Mouse (Mus musculus) hindlimb bud, embryonic 11.5 days (tissue): ENCODE results near the gene Kbtbd2.

Experiments used
- DNase-seq: peaks from one replicate; pipeline ENCODE4 v3.0.0-alpha.2; 2012; ENCODE audit warnings: low read depth, low spot score; ENCODE audit errors: extremely low spot score

The Kbtbd2 gene

DNA sequence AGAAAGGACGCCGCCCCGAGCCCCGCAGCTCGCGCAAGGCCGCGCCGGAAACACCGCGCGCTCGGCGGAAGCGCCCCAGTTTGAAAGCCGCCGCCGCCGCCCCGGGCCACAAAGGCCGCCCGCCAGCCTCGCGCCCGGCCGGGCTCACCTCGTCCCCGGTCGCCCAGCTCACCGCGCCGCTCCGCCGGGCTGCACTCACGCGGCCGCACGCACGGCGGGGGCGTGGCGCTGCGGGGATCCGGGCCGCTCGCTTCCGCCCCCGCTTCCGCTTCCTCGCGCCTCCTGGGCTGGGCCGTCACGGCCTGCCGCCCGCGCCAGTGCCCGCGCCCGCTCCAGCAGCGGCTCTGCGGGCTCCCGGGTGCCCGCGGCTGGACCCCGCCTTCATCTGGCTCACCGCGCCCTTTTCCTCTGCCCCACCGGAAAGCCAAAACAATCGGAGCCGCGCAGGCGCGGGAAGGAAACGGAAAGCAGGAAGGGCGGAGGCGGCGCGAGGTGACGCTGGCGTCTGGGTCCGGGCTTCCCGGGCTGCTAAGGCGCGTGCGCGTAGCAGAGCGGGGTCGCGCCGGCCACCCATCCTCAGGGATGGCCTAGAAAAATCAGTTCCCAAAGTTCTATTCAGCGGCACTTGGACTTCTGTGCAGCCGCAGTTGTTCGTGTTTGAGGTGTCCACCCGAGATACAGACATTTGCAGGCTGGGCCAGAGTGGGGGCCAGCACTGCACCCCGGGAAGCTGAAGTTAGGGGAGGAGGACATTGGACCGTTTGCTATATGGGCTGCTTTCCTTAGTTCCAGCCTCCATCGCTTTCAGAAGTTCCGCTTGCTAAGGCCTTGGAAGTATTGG lies at the start of gene Kbtbd2:
Gene Kbtbd2 (minus strand): TSS at position 503 of the 841 bp plus-strand sequence.
- peak; percentile 63 for DNase-seq

DNA sequence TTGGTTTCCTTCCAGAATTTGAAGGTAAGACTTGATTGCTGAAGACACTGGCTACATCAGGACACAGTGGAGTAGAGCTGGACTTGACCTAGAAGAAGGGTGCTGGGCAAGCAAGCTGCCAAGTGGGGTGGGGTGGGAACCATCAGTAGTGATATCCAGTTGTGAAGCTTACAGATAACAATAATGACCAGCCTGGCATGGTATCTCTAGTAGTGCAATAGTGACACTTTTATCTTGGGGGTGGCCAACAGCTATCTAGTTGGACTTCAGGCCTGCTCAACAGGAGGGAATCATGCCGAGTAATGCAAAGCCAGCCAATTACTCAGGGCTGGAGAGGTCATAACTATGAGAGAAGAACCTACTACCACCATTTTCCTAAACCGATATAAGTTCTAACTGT lies 46.8 kb upstream of the Kbtbd2 start:
- DNase-seq: no peak

DNA sequence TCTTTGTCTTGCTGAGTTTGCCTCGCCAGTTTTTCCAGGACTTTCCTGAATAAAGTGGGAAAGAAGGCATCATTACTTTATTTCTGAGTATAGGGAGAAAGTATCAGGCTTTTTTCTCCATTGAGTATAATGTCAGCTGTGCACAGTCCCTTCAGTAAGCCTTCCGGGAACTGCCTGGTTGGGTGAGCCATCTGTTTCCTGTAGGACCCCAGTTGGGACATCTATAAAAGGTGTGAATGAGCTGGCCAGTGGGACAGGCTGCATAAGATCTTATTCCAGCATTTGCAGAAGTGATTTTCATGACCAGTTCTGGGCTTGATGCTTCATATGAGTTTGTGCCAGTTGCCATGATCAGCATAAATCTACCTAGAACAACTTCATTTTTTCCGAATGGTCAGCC lies 45.6 kb upstream of the Kbtbd2 start:
- DNase-seq: no peak

DNA sequence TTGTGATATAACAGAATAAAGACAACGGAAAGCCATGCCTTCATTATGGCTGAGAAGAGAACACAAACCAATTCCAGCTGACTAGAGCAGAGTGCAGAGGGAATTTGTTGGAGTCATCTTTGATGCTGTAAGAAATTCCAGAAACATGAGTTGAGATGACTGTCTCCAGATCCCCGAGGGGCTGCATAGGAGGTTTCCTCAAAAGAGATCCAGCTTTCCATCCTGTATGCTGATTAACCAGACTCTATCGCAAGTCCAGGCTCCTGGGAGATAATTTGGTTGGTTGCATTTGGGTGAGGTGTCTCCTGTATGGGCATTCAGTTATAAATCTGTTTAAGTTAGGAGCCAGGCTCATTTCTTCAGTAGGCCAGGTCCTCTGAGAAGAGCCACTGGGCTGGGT lies 40.0 kb upstream of the Kbtbd2 start:
- DNase-seq: no peak

DNA sequence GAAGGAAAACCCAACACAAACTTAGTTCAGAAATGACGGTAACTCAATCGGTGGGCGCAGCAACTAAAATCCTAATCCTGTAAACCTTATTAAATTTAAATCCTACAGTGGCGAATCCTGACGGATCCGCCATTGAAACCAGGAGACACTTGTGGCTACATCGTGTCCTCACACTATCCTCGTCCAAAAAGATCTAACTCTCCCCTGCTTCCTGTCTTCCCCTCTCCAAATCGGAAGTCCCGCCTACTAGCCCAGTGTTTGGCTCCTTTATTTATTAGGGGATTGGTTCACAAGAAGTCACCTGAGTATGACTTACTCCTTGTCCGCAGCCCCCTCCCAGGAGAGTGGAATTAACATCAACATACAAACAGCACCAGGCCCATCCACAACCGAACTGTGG lies 39.6 kb upstream of the Kbtbd2 start:
- no peak for DNase-seq

DNA sequence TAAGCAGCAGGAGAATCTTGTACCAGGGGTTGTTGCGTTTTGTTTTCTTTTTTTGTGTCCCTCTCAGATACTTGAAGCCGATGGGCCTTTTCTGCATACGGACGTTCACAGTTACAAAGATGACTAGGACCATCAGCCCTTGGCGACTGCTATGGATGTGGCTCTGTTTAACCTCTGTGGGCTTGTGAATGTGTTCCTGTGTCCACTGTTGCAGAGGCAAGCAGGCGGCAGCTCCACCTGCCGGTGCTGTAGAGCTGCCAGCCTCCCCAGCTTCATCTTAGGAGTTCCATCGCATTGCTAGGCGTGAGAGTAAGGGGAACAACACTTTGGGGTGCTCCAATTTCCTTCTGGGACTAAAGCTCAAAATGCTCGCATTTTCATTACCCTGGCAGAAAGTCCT lies 37.9 kb upstream of the Kbtbd2 start:
- no peak for DNase-seq

DNA sequence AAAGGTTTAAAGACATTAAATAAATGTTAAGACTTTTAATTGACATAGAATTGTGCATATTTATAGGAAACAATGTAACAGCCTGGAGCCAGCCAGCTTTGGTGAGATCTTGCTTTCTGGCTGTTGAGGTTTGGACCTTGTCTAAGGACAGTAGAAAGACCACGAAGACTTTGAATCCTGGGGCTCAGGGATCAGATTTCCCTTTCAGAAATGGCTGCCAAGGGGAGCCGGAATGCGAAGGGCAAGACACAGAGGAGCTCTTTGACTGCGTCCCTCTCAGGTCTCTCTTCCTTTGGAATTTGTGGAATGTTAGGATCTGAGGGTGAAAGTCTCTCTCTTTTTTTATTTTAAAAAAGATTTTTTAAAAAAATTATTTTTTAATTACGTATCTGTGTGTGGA lies 37.2 kb upstream of the Kbtbd2 start:
- DNase-seq: no peak

DNA sequence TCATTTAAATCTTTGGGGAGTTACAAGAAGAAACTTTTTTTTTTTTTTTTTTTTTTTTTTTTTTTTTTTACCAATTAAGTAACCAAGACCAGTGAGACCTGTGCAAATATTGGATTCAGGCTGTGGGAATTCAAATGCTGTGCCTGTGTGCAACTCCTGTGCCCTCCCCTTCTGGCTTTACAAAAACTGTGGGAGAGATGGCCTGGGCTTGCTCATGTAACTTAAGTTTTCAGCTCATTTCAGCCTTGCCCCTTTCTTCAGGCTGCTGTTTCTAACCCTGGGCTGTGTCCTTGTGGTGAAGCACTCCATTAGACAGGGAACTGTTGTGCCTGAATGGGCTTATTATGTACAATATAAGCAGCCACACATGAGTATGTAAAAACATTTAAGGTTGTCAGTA lies 35.2 kb upstream of the Kbtbd2 start:
- no peak for DNase-seq

DNA sequence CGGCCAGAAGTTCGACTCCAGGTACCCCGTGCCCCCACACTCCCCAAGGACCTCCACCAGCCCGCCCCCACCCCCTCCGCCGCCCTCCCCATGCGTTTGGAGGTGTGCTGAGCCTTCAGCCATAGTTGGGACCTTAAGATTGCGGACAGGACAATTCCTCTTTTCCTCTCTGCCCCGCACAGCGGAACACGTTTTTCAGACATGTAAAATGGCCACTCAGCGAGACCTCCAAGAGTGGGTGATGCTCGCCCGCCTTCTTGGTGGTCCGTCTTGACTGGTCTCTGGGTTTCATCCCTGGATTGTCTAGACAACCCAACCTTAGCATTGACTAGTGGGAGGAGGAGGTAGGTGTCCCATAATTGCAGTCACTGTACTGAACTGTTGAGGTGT lies 34.8 kb upstream of the Kbtbd2 start:
- DNase-seq: no peak

DNA sequence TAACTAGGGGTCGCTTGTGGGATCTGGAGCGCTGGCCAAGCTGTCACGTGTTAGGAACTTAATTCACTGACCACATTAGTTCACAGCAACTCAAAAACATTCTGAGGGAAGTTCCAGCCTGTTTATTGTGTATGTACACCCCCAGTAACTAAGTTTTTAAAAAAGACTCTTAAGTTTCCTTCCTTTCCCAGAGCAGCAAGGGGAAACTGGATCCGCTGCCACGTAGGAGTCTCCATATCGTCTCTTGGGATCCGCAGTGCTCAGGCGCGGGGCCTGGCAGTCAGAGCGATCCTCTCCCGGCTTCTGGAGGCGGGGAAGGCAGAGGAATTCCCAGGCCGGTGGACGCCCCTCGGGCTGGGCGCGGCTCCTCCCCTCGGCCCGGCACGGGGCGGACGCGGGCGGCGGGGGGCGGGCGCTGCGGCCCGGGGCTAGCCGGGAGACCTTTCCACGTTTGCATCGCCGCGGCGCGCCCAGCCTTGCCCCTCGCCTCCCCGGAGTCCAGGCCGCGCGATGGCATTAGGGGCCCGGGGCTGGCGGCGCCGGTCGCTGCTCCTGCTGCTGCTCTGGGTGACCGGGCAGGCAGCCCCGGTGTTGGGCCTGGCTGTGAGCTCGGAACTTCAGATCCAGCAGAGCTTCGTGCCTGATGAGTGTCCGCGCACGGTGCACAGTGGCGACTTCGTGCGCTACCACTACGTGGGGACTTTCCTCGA lies 34.2 kb upstream of the Kbtbd2 start, which contains the start of gene Fkbp9:
Gene Fkbp9 (plus strand): TSS at position 363 of the 710 bp plus-strand sequence.
- DNase-seq: peak; percentile 64

DNA sequence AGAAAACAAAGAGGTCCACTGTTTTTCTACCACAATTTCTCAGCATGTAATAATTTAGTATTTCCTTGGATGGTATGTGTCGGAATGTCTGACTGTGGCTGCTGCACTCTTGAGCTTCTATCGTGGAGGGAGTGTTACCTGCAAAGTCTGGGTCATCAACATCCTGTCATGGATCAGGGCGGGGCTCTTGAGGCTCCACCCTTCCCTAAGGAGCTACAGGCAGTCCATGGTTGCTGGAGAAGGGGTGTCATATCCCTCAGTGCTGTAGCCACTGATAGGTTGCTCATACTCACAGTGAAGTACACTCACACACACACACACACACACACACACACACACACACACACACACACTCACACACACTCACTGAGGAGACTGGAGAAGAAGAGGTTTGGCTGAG lies 28.0 kb upstream of the Kbtbd2 start:
- no peak for DNase-seq

DNA sequence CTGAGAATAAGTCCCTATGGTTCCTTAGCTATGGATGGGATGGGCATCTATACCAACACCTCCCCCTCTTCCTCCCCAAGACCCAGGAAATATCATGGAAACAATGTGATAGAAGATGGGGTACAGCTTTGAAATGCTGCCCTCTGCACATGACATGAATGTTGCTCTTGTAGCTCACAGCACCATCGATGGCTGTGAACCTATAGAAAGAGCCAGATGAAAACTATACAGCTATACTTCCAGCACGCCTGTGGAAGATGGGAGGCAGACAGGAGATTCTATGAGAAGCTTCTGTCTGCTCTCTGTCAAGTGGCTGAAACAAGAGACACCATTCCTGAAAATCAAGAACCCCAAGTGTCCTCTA lies 21.5 kb upstream of the Kbtbd2 start:
- DNase-seq: no peak

DNA sequence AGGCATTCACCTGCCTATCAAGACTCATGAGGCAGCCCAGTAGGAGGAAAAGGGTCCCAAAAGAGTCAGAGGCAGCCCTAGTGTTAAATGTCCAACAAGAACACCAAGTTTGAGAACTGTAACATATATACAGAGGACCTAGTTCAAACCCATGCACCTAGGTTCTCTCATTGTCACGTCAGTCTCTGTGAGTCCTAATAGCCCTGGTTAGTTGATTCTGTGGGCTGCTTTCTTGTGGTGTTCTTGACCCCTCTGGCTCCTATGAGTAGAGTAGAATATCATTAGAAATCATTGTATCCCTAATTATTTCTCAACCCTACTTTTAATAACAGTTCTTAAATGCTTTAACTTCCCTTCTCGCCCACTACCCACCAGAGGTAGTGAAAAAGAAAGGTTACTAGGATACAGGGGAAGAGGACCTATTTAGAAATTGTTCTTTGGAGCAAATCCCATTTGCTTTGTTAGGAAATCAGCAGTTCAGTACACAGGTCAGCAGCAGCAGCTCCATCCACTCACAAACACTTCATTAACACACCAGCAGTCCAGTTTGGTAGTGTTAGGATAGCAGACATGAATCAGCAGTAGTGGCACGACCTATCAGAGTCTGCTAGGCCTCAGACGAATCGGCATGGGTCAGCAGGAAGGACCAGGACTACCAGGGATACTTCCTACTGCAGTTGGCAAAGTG lies 21.0 kb upstream of the Kbtbd2 start:
- DNase-seq: no peak

DNA sequence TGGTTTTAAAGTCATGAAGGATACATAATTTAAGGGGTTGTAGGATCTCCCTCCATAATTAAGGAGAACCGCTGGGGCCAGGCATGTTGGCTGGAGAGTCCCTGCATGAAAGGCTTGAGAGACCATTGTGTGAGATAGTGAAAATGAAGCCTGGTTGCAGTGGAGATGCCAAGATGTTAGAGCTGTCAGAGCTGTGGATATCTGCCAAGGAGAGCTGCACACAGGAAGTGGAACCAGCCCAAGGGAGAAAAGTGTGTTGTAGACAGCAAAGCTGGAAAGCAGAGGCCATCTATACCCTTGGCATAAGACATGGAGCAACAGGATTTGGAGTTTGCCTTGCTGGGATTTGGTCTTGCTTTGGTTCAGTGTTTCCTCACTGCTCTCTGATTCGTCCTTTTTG lies 15.7 kb upstream of the Kbtbd2 start:
- no peak for DNase-seq

DNA sequence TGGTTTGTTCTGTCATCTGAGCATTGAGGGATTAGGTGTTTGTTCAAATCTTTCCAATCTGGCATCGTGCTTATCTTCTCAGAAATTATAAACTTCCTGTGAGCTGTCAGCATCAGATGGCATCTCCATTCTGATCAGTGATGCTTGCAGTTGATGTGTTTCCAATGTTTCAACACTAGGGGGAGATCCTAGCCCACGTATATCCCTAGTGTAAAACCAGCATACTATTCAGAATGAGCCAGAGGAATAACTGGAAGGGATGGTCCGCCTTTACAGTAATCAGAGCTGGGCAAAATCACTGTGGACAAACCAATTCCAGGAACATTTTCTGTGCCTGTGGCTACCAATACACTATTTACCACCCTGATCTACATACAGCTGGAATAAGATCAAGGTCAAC lies 11.0 kb upstream of the Kbtbd2 start:
- DNase-seq: no peak

DNA sequence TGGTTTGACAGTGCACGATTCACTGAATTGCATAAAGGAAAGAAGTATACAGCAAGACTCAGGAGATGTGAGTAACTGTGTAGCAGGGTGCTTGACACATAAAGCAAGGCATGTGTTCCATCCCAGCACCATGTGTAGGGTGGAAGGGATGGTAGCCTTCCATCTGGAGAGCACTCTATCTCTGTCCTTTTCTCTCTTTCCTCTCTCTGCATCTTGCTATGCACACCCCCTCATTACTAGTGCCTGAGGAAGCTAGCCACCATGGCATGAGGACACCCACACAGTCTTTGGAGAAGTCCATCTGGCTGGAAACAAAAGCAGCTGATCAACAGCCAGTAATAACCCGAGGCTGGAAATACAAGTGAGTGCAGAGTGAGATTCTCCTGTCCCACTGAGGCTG lies 8.6 kb upstream of the Kbtbd2 start:
- no peak for DNase-seq

DNA sequence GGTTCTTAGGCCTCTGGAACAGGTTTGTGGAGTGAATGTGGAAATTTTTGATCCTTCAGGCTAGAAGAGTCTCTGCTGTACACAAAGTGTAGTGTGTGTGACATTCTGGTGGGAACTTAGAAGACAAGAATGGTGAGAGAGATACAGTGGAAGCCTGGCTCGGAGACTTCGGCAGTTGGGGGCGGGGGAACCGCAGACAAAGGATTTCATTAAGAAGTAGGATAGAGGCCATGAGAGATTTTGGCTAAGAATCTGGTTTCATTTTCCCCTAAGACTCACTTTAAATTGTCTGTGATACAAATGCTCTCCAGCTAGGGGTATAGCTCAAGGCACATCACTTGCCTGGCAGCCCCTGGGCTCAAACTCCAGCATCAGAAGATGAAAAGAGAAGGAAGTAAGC lies 7.4 kb upstream of the Kbtbd2 start:
- DNase-seq: no peak

DNA sequence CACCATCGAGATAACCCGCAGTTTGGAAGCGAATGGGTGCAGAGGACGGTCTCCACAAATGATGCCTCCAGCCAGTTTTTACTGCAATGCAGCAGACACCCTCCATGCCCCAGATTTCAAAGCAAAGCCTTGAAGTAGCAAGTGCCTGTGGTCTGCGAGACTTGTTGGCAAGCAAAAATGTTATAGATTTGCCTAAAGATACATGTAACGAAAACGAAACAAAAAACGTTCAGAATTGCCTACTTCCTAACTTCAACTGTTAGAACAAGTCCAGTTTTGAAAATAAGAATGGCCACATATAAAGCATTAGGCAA lies 496 bp upstream of the Kbtbd2 start:
- DNase-seq: peak; percentile 5

DNA sequence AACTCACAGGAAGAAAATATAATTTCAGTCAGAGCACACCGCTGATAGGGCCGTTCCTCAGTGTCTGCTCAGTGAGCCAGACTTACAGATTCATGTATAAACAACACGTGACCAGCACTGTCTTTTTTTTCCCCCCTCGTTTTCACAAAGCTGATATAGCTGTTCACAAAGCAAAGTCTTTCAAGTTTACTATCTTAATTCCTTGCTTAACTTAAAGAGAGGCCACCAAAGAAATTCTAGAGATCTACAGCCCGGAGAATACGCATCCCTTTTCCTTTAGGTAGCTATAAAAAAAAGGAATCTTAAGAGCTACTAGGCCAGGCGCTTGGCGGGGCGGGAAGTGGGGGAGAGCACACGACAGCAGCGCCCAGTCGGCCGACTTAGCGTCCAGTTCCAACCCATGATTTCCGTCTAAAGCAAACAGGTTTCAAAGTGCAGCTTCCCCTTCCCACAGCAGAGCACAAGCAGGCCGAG lies 908 bp downstream of the Kbtbd2 start:
- DNase-seq: peak; percentile 31

DNA sequence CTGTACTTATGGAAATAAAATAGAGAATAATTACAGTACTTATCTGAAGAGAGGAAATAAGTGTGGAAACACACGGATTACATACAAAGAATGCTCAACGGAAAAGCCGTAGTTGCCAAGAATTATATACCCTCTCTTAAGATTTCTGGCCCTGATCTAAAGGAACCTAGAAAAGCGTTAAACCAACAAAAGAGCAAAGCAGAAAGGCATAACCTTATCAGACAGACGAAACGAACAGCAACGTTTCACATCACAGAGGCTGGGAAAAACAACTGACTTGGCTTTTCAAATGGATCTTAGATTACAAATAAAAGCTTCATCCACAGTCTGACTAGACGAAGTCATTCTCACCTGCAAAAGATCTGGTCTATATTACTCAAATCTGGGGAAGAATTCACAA lies 1.4 kb downstream of the Kbtbd2 start:
- no peak for DNase-seq

DNA sequence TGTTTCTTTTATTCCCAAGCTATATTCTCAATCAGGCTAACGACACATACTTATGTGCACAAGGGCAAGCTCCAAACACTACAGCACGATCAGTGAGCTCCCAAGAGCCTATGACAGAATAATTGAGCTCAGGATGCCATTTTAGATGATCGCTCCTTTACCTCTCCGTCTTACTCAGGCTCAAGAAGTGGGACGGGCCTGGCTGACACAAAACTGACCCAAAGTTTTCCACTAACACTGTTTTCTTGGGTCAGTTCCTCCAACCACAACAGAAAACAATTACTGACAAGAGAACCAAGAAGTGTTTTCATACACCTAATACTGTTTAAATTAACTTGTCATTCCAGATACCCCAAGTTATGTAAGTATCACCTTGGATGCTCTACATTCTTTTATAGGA lies 2.8 kb downstream of the Kbtbd2 start:
- no peak for DNase-seq

DNA sequence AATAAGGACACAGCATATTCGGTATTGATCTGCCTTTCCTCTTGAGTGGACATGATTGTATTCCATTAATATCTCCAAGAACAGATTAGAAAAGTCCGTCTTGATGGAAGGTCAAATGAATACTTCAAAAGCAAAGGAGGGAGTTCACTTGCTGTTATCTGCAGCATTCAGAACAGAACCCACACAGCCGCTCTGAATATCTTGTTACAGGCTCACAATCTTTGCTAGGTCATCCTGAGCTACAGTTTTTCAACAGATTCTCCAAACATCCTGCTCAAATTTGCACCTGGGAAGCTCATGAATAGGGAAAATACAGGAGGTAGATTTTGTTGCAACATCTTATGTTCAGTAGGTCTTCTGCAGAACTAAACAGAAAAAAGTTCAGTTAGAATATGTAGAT lies 8.3 kb downstream of the Kbtbd2 start:
- DNase-seq: no peak
